Mouse (Mus musculus) MEL (cell line): ENCODE data around the gene Pgm3. TPM values are rescaled to one million over a fixed set of nuclear protein-coding genes. Genes with fewer than 3 reads are reported as not detected.

Experiments
- DNase-seq: peaks from one replicate; pipeline ENCODE4 v3.0.0; 2011; ENCODE audit warnings: low read depth, low spot score
- H3K27ac ChIP-seq: 2 replicates; pipeline ENCODE4 v1.5.1; 2012; ENCODE audit warnings: low read depth, mild to moderate bottlenecking, control low read depth, low read length, moderate library complexity; ENCODE audit not compliant: control insufficient read depth
- H3K27me3 ChIP-seq, 2 experiments: fragments of 150-350 bp in 1 of 2; sonication (generic) in 1 of 2; 2 replicates each; pipeline ENCODE4 v1.6.1; 2012; ENCODE audit warnings: low read length in 2 of 2, mild to moderate bottlenecking in 2 of 2, improper control_type of control experiment in 1 of 2, moderate library complexity in 1 of 2; ENCODE audit not compliant: insufficient read depth in 2 of 2, control insufficient read depth in 1 of 2
- H3K36me3 ChIP-seq, 2 experiments: 2 replicates each; pipeline ENCODE4 v1.6.1; 2012 to 2014; ENCODE audit warnings: low read length in 2 of 2, improper control_type of control experiment in 1 of 2, inconsistent platforms in 1 of 2, mild to moderate bottlenecking in 1 of 2; ENCODE audit not compliant: insufficient read depth in 2 of 2, control insufficient read depth in 1 of 2
- H3K4me1 ChIP-seq, 2 experiments: fragments of 150-350 bp in 1 of 2; sonication (generic) in 1 of 2; 2 replicates each; pipeline ENCODE4 v1.6.1; 2012; ENCODE audit warnings: low read length in 2 of 2, improper control_type of control experiment in 1 of 2, mild to moderate bottlenecking in 1 of 2; ENCODE audit not compliant: insufficient read depth in 2 of 2, control insufficient read depth in 1 of 2
- H3K4me3 ChIP-seq, 2 experiments: fragments of 150-350 bp in 1 of 2; sonication (generic) in 1 of 2; 2 replicates each; pipeline ENCODE4 v1.5.1; 2012; ENCODE audit warnings: low read depth in 2 of 2, low read length in 2 of 2, mild to moderate bottlenecking in 2 of 2, moderate library complexity in 2 of 2, control low read depth in 1 of 2, improper control_type of control experiment in 1 of 2; ENCODE audit not compliant: control insufficient read depth in 1 of 2, insufficient read depth in 1 of 2
- H3K79me2 ChIP-seq: 2 replicates; pipeline ENCODE4 v1.6.1; 2012; ENCODE audit warnings: mild to moderate bottlenecking, low read length, moderate library complexity; ENCODE audit not compliant: control insufficient read depth, poor library complexity, insufficient read depth
- H3K9ac ChIP-seq: 2 replicates; pipeline ENCODE4 v1.6.1; 2012; ENCODE audit warnings: low read depth, mild to moderate bottlenecking, control low read depth, low read length, moderate library complexity; ENCODE audit not compliant: control insufficient read depth, poor library complexity, severe bottlenecking
- H3K9me3 ChIP-seq: fragments of 150-350 bp; sonication (generic); replicated peaks from 2 replicates; pipeline ENCODE4 v1.6.1; 2012; ENCODE audit warnings: mild to moderate bottlenecking, low read length, improper control_type of control experiment, moderate library complexity; ENCODE audit not compliant: insufficient read depth
- CHD1 ChIP-seq: IDR thresholded peaks from 2 replicates; pipeline ENCODE4 v1.6.1; 2012; ENCODE audit warnings: low read depth, mild to moderate bottlenecking, inconsistent platforms, low read length, improper control_type of control experiment
- CHD2 ChIP-seq: IDR thresholded peaks from 2 replicates; pipeline ENCODE4 v1.6.1; 2011; ENCODE audit warnings: low read length, improper control_type of control experiment
- ELF1 ChIP-seq: IDR thresholded peaks from 2 replicates; pipeline ENCODE4 v1.6.1; 2014; ENCODE audit warnings: low read depth, mild to moderate bottlenecking, inconsistent platforms, low read length, improper control_type of control experiment, moderate library complexity
- EP300 ChIP-seq, 2 experiments: IDR thresholded peaks; 2 replicates each; pipeline ENCODE4 v1.6.1; 2011; ENCODE audit warnings: improper control_type of control experiment in 2 of 2, low read length in 2 of 2, low read depth in 1 of 2, mild to moderate bottlenecking in 1 of 2
- ETS1 ChIP-seq: IDR thresholded peaks from 2 replicates; pipeline ENCODE4 v1.6.1; 2012; ENCODE audit warnings: low read depth, mild to moderate bottlenecking, inconsistent platforms, low read length, improper control_type of control experiment, moderate library complexity
- GABPA ChIP-seq: IDR thresholded peaks from 2 replicates; pipeline ENCODE4 v1.6.1; 2012; ENCODE audit warnings: low read depth, mild to moderate bottlenecking, inconsistent platforms, low read length, improper control_type of control experiment, moderate library complexity
- HCFC1 ChIP-seq: IDR thresholded peaks from 2 replicates; pipeline ENCODE4 v1.6.1; 2012; ENCODE audit warnings: low read depth, mild to moderate bottlenecking, inconsistent platforms, low read length, improper control_type of control experiment, moderate library complexity
- MAZ ChIP-seq: IDR thresholded peaks from 2 replicates; pipeline ENCODE4 v1.6.1; 2012; ENCODE audit warnings: low read depth, mild to moderate bottlenecking, inconsistent platforms, low read length, improper control_type of control experiment
- MXI1 ChIP-seq: IDR thresholded peaks from 2 replicates; pipeline ENCODE4 v1.6.1; 2011; ENCODE audit warnings: mild to moderate bottlenecking, low read depth, low read length, improper control_type of control experiment
- POLR2A ChIP-seq, 2 experiments: IDR thresholded peaks; 2 replicates each; pipeline ENCODE4 v1.6.1; 2011 to 2012; ENCODE audit warnings: low read length in 2 of 2, mild to moderate bottlenecking in 2 of 2, control low read depth in 1 of 2, improper control_type of control experiment in 1 of 2, low read depth in 1 of 2, moderate library complexity in 1 of 2; ENCODE audit not compliant: control insufficient read depth in 1 of 2, insufficient read depth in 1 of 2, poor library complexity in 1 of 2
- RAD21 ChIP-seq: IDR thresholded peaks from 2 replicates; pipeline ENCODE4 v1.6.1; 2011; ENCODE audit warnings: mild to moderate bottlenecking, low read depth, low read length, improper control_type of control experiment
- RCOR1 ChIP-seq: IDR thresholded peaks from 2 replicates; pipeline ENCODE4 v1.6.1; 2012; ENCODE audit warnings: low read depth, mild to moderate bottlenecking, inconsistent platforms, low read length, improper control_type of control experiment
- SMC3 ChIP-seq: IDR thresholded peaks from 2 replicates; pipeline ENCODE4 v1.6.1; 2011; ENCODE audit warnings: low read depth, low read length, improper control_type of control experiment
- TAL1 ChIP-seq: IDR thresholded peaks from 2 replicates; pipeline ENCODE4 v1.6.1; 2012; ENCODE audit warnings: mild to moderate bottlenecking, inconsistent platforms, low read length, moderate library complexity, mixed read lengths
- UBTF ChIP-seq: IDR thresholded peaks from 2 replicates; pipeline ENCODE4 v1.6.1; 2012; ENCODE audit warnings: low read depth, mild to moderate bottlenecking, inconsistent platforms, low read length, improper control_type of control experiment, moderate library complexity, borderline replicate concordance; ENCODE audit not compliant: insufficient read depth
- ZC3H11A ChIP-seq: IDR thresholded peaks from 2 replicates; pipeline ENCODE4 v1.6.1; 2012; ENCODE audit warnings: low read depth, mild to moderate bottlenecking, inconsistent platforms, low read length, improper control_type of control experiment
- ZKSCAN1 ChIP-seq: IDR thresholded peaks from 2 replicates; pipeline ENCODE4 v1.6.1; 2012; ENCODE audit warnings: low read depth, mild to moderate bottlenecking, inconsistent platforms, low read length, improper control_type of control experiment, moderate library complexity
- ZMIZ1 ChIP-seq: IDR thresholded peaks from 2 replicates; pipeline ENCODE4 v1.6.1; 2012; ENCODE audit warnings: low read depth, mild to moderate bottlenecking, inconsistent platforms, low read length, improper control_type of control experiment, moderate library complexity
- ZNF384 ChIP-seq: IDR thresholded peaks from 2 replicates; pipeline ENCODE4 v1.6.1; 2012; ENCODE audit warnings: low read depth, mild to moderate bottlenecking, inconsistent platforms, low read length, improper control_type of control experiment
- polyA plus RNA-seq, 2 experiments: library from polyadenylated mRNA; stranded (reverse) in 1 of 2; unstranded in 1 of 2; fragments of >175 nt in 1 of 2; fragments of >200 nt in 1 of 2; gene quantifications; 2 replicates each; pipeline versions ENCODE4 v1.2.1 to v1.2.4; 2012; ENCODE audit warnings: low replicate concordance in 2 of 2, low read depth in 1 of 2; ENCODE audit not compliant: insufficient read length in 2 of 2, insufficient read depth in 1 of 2, missing spikeins in 1 of 2
- total RNA-seq: library from RNA; depleted of rRNA; stranded (reverse); fragments of 300-350 nt; gene quantifications from 2 replicates; pipeline ENCODE4 v1.2.3, GENCODE M21; 2012

Gene Pgm3
- total and polyA plus RNA-seq, 3 experiments, result 10.2 to 10.9 TPM; not detected in 1

DNA sequence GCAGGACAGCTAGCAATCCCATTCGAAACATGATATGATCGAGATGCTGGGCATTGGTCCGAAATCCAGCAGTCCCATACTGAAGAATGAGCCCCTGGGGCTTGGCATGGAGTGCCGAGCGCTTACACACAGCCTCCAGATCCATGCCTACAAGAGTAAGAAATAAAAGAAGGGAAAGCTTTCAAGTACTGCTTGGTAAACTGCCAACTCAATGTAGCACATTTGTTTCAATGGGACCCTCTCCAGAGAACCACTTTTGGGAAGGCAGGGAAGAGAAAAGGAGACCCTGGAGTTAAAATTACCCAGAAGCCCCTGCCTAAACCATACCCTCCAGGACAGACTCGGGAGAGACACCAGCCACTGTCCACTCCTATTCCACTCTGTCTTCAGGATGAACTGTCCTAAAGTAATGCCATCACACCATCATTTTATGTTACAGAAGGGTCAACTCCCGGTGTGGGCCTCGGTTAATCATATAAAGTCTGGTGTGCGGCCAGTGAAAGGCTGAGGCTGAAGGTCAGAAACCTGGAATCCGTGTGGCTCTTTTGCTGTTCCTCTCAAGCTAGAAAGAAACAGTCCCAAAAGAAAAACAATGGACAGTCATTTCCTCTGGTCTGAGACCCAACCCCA lies 1.3 kb downstream of the Pgm3 start:
- no peaks in the 10 kb centered on the region; a peak in 1 of 4 replicates for H3K36me3 ChIP-seq
- no peaks in the 10 kb centered on the region for H3K9me3 ChIP-seq
- no peak overlapping the region for H3K4me3 ChIP-seq
- no peak overlapping the region for H3K27ac ChIP-seq
- H3K27me3 ChIP-seq, result no peaks in the 10 kb centered on the region
- H3K79me2 ChIP-seq, result peaks cover 2% of the 10 kb centered on the region; the same call in 1 of the 2 replicates
- DNase-seq, result no peak
- TF ChIP-seq CHD1, result no peak
- no peak for TF ChIP-seq ETS1
- TF ChIP-seq ZKSCAN1, result no peak
- no peak for TF ChIP-seq UBTF
- TF ChIP-seq ZNF384, result no peak
- no peak for TF ChIP-seq POLR2A (IDR thresholded peaks at IDR 0.05; ENCODE audit: control insufficient read depth in 1 of 2, insufficient read depth in 1 of 2, low read depth in 1 of 2, low read length in 2 of 2, poor library complexity in 1 of 2)
- no peak for TF ChIP-seq EP300 (IDR thresholded peaks at IDR 0.05; ENCODE audit: low read depth in 1 of 2, low read length in 2 of 2)
- no peak for TF ChIP-seq RAD21
- no peak for TF ChIP-seq MAZ
- no peak for TF ChIP-seq HCFC1
- no peak for TF ChIP-seq CHD2
- TF ChIP-seq ELF1, result no peak
- TF ChIP-seq GABPA, result no peak
- no peak for TF ChIP-seq RCOR1
- peaks cover 0 to 6% of the 10 kb centered on the region in 2 experiments; a peak in 2 of 4 replicates for H3K4me1 ChIP-seq
- H3K9ac ChIP-seq, result no peak overlapping the region

DNA sequence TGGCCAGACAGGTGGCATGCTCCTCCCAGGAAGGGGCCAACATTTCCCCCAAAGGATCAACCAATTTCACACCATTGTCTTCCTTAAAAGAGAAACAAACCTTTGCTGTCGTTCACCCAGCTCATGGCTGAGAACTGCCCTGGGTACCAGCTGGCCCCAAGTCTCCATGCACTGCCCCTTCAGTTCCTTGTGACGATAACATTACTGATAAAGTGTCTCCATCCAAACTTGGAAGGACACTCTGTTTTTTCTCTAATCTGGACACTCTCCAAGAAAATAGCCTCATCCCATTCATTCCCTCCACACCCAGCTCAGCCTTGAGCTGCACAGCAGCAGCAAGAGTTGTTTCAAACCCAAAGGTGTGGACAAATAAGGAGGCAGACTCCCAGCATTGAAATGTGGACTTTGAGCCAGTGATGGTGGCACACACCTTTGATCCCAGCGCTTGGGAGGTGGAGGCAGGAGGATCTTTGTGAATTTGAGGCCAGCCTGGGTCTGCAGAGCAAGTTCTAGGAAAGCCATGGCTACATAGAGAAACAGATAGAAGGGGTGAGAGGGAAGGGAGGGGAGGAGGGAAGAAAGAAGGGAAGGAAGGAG lies 2.2 kb downstream of the Pgm3 start:
- Histone ChIP-seq H3K4me1 (peaks cover 0 to 6% of the 10 kb centered on the region in 2 experiments; a peak in 2 of 4 replicates), H3K79me2 (peaks cover 2% of the 10 kb centered on the region; the same call in 1 of the 2 replicates), H3K27me3 (no peaks in the 10 kb centered on the region), H3K36me3 (peaks cover 0 to 1% of the 10 kb centered on the region in 2 experiments; a peak in 2 of 4 replicates), H3K9me3 (no peaks in the 10 kb centered on the region), H3K27ac (no peak overlapping the region), H3K9ac (no peak overlapping the region), H3K4me3 (no peak overlapping the region)
- DNase-seq, result no peak
- TF ChIP-seq ZMIZ1 (no peak), SMC3 (no peak), TAL1 (no peak), GABPA (no peak), EP300 (IDR thresholded peaks at IDR 0.05; ENCODE audit: low read depth in 1 of 2, low read length in 2 of 2) (no peak), MXI1 (no peak), ZC3H11A (no peak)
